Mouse (Mus musculus) neural tube, embryonic 14.5 days (tissue): Measurements from ENCODE around the gene Tcf12. TPM values are rescaled to one million over a fixed set of nuclear protein-coding genes. Genes with fewer than 3 reads are reported as not detected.

Experiments
- ATAC-seq: fragments of 200-750 bp; cut with Nextera tagmentation; 2 replicates; pipeline ENCODE4 v1.8.0; 2017; ENCODE audit warnings: low read depth, mild to moderate bottlenecking, moderate TSS enrichment, moderate library complexity
- H3K27ac ChIP-seq: fragments of 300-500 bp; sonication (generic); 2 replicates; pipeline ENCODE4 v1.5.1; 2014; ENCODE audit warnings: low read depth, mild to moderate bottlenecking, control low read depth, low read length, moderate library complexity, mixed read lengths
- H3K27me3 ChIP-seq: fragments of 300-500 bp; sonication (generic); 2 replicates; pipeline ENCODE4 v1.6.1; 2014; ENCODE audit warnings: low read length; ENCODE audit not compliant: control insufficient read depth, insufficient read depth
- H3K36me3 ChIP-seq: fragments of 300-500 bp; sonication (generic); 2 replicates; pipeline ENCODE4 v1.6.1; 2014; ENCODE audit warnings: low read length, mixed read lengths; ENCODE audit not compliant: control insufficient read depth, insufficient read depth
- H3K4me1 ChIP-seq: fragments of 300-500 bp; sonication (generic); 2 replicates; pipeline ENCODE4 v1.6.1; 2014; ENCODE audit warnings: low read length; ENCODE audit not compliant: control insufficient read depth, insufficient read depth
- H3K4me2 ChIP-seq: fragments of 300-500 bp; sonication (generic); 2 replicates; pipeline ENCODE4 v1.6.1; 2014; ENCODE audit warnings: mild to moderate bottlenecking, low read depth, low read length, control low read depth
- H3K4me3 ChIP-seq: fragments of 300-500 bp; sonication (generic); 2 replicates; pipeline ENCODE4 v1.5.1; 2014; ENCODE audit warnings: low read depth, low read length, control low read depth, mixed read lengths
- H3K9ac ChIP-seq: fragments of 300-500 bp; sonication (generic); replicated peaks from 2 replicates; pipeline ENCODE4 v1.6.1; 2014; ENCODE audit warnings: low read depth, mild to moderate bottlenecking, control low read depth, low read length, mixed read lengths
- H3K9me3 ChIP-seq: fragments of 300-500 bp; sonication (generic); 2 replicates; pipeline ENCODE4 v1.6.1; 2016; ENCODE audit warnings: low read length; ENCODE audit not compliant: control insufficient read depth
- WGBS: fragments of 180-500 bp; shearing (Covaris S2); extraction: QIAGEN DNeasy Blood & Tissue Kit; methylation state at CpG from one replicate; pipeline ENCODE4 v1.1.7; 2014; 5-methylcytosine and 5-hydroxymethylcytosine counted together
- polyA plus RNA-seq: library from polyadenylated mRNA; unstranded; fragments of >200 nt; fragmentation: Nextera tagmentation; extraction: Ambion mirVana; gene quantifications from 2 replicates; pipeline ENCODE4 v1.2.1, GENCODE M21; 2014

Gene Tcf12
- polyA plus RNA-seq, 1 experiment from 2014 or later = 74.1 TPM

DNA sequence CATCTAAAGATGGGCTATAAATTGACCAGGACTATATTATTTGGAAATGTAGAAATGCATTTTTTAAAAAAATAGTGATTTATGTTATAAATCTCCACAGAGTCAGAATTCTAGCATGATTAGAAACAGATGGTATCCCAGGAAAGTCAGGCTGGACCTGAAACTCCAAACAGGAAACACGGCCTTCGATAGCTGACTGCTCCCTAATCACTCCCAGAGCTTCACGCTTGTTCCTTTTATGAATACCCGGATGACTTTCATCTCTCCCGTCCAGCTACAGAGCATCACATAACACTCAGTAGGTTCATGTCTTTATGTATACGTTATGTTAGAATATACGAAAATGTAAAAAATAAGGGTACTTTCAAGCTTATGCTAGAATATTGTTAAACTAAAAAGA, 216.4 kb downstream of the Tcf12 start:
- peaks cover 16% of the 10 kb centered on the region; the same call in 1 of the 2 replicates for H3K4me1 ChIP-seq
- no peaks in the 10 kb centered on the region for H3K27me3 ChIP-seq
- no peaks in the 10 kb centered on the region for H3K36me3 ChIP-seq
- H3K27ac ChIP-seq = 0 out of 2 replicates have a peak overlapping the region, but pooled peaks have one; percentile 39
- H3K4me2 ChIP-seq = peak overlapping the region; percentile 50
- peak; percentile 56; the same call in 1 of the 2 replicates for ATAC-seq
- no peak overlapping the region; the same call in 1 of the 2 replicates for H3K9ac ChIP-seq
- no peaks in the 10 kb centered on the region for H3K9me3 ChIP-seq
- 4% methylated on average over 7 of the region's 7 CpGs for WGBS
- peak overlapping the region; percentile 36 for H3K4me3 ChIP-seq

DNA sequence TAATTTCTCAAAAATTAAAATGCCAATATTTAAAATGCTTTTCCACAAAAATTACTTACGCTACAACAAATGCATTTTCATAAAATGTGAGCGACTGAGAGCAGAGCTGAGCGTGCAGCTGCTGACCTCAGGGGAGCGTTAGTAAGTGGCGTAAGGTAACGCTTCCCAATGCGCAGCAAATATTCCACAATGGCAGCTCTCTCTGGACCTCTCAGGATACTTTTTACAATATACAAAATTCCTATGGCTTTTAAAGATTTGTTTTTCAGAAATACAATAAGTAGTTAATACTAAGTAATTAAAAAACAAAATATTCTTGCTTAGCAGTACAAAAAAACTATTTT, 216.8 kb downstream of the Tcf12 start:
- Histone ChIP-seq H3K9ac (peak overlapping the region; percentile 50; the same call in 1 of the 2 replicates), H3K27me3 (no peaks in the 10 kb centered on the region), H3K9me3 (no peaks in the 10 kb centered on the region), H3K36me3 (no peaks in the 10 kb centered on the region), H3K27ac (peak overlapping the region; percentile 73), H3K4me3 (peak overlapping the region; percentile 36), H3K4me1 (peaks cover 16% of the 10 kb centered on the region; the same call in 1 of the 2 replicates), H3K4me2 (peak overlapping the region; percentile 50)
- no peak for ATAC-seq
- 15% methylated on average over 7 of the region's 7 CpGs for WGBS

DNA sequence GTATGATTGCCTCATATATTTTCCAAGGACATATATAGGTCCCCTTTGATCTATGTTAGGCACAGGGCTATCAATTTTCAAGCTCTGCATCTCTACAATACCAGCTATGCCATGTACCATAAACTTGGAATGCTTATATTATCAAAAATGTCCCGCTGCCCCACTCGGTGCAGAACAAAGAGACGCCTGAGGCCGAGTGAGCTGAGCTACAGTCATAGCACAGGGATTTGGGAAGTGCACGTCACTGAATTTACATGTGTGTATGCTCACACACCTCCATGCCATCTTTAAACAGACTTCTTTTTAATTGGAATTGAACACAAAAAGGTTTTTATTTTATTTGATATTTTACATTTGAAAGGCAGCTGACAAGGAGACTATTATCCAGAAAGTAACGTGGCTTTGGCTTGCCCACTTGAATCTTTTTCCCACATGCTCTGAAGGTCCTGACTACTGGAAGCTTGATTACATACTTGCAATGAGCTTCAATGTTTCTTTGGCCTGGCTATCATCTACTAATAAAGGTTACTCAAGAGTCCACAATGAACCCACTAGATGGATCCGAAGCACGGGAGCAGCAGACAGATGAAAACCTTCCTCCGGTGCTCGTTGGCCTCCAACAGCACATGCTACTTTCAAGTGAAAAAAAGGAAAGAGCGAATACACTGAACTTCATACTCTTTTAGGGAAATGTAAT, 217.3 kb downstream of the Tcf12 start:
- Histone ChIP-seq H3K9me3 (no peaks in the 10 kb centered on the region), H3K4me2 (peak overlapping the region; percentile 50), H3K27ac (peak overlapping the region; percentile 73), H3K4me1 (peaks cover 16% of the 10 kb centered on the region; the same call in 1 of the 2 replicates), H3K4me3 (peak overlapping the region; percentile 36), H3K9ac (peak overlapping the region; percentile 50), H3K27me3 (no peaks in the 10 kb centered on the region), H3K36me3 (no peaks in the 10 kb centered on the region)
- 8% methylated on average over 11 of the region's 11 CpGs for WGBS
- peak; percentile 65; the same call in 1 of the 2 replicates for ATAC-seq

DNA sequence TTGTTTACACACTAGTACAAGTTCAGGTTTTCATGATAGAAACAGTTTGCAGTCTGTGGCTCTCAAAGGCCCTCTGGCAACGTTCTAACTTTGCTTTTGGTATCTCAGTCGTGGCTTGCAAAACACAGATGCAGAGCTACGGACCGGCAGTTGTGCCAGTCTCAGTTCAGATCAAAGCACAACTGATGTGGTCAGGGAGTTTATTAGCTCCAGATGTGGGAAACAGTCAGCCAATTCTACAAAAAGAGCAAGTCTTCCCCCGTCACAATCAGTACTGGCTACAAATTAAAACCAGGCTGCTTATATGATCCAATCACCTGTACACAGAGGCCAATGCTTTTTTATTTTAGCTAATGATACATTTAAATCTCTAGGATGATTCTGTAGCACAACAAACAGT, 223.2 kb downstream of the Tcf12 start:
- no peak for ATAC-seq
- no peaks in the 10 kb centered on the region for H3K9me3 ChIP-seq
- no peak overlapping the region for H3K4me3 ChIP-seq
- no peak overlapping the region for H3K27ac ChIP-seq
- H3K36me3 ChIP-seq = peaks cover 2% of the 10 kb centered on the region; the same call in 1 of the 2 replicates
- no peaks in the 10 kb centered on the region for H3K27me3 ChIP-seq
- 11% methylated on average over 5 of the region's 5 CpGs for WGBS
- H3K4me2 ChIP-seq = no peak overlapping the region
- H3K4me1 ChIP-seq = peaks cover 8% of the 10 kb centered on the region; the same call in 1 of the 2 replicates
- no peak overlapping the region for H3K9ac ChIP-seq

DNA sequence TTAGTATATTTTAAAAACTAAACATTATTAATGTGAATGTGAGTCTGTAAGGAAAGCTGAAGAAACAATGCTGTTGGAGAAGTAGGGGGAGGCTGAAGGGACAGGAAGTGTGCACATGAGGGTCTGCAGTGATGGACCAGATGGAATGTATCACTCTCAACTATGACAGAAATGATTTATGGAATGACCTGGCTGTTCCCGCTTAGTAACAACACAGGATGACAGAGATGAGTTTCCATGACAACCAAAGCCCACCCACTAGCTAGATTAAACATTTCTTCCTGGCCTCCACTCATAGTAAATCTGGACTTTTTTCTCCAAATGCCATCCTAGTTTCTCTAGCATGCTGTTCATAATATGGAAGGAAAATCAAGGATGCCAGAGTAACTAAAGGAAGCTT, 231.0 kb downstream of the Tcf12 start:
- Histone ChIP-seq H3K27me3 (no peaks in the 10 kb centered on the region), H3K4me2 (no peak overlapping the region), H3K9ac (no peak overlapping the region), H3K4me1 (peaks cover 17% of the 10 kb centered on the region; the same call in 1 of the 2 replicates), H3K9me3 (no peaks in the 10 kb centered on the region), H3K36me3 (peaks cover 10% of the 10 kb centered on the region), H3K4me3 (no peak overlapping the region), H3K27ac (no peak overlapping the region)
- WGBS = 7% methylated on average over 1 of the region's 1 CpGs
- ATAC-seq = no peak

DNA sequence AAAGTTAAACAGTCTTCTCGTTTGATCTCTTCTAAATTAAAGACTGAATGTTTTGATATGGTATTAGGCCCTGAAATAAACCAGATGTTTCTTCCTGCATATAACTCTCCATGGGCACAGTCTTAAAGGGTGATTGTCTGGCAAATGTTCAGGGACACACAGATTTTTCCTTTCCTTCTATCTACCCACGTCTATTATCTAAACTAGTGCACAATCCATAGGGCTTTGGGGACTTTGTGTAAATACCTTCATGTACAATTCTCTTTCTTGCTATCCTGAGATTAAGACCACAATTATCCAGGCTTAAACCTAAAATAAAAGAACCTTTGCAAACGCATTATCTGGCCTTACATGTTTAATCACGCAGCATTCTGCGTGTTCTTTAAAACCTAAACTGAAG, 231.7 kb downstream of the Tcf12 start:
- no peak overlapping the region for H3K9ac ChIP-seq
- no peaks in the 10 kb centered on the region for H3K9me3 ChIP-seq
- H3K4me1 ChIP-seq = peaks cover 17% of the 10 kb centered on the region; the same call in 1 of the 2 replicates
- WGBS = 19% methylated on average over 5 of the region's 5 CpGs
- H3K36me3 ChIP-seq = peaks cover 10% of the 10 kb centered on the region
- H3K4me2 ChIP-seq = no peak overlapping the region
- H3K4me3 ChIP-seq = no peak overlapping the region
- H3K27ac ChIP-seq = peak overlapping the region; percentile 72; the same call in 1 of the 2 replicates
- ATAC-seq = peak; percentile 56; the same call in 1 of the 2 replicates
- no peaks in the 10 kb centered on the region for H3K27me3 ChIP-seq

DNA sequence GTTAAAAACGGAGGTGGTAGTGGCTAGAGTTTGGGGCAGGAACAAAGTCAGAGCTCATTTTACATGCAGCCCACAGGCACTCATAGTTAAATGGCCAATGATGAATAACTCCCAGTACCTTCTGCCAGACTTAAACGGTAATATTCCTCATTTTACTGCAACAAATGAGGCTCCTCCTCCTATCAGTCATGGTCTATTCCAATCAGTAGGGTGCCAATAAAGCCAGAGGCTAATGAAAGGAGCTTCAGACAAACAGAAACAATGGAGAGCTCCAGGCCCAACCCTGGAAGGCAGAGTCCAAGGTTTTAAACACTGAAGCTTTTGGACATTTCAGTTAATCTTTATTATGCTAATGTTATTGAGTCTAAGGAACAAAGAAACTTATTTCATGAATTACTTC, 232.3 kb downstream of the Tcf12 start:
- Histone ChIP-seq H3K27ac (peak overlapping the region; percentile 50; the same call in 1 of the 2 replicates), H3K36me3 (peaks cover 10% of the 10 kb centered on the region), H3K9me3 (no peaks in the 10 kb centered on the region), H3K4me2 (no peak overlapping the region), H3K9ac (no peak overlapping the region), H3K4me1 (peaks cover 17% of the 10 kb centered on the region; the same call in 1 of the 2 replicates), H3K27me3 (no peaks in the 10 kb centered on the region), H3K4me3 (no peak overlapping the region)
- 6% methylated on average over 2 of the region's 2 CpGs for WGBS
- ATAC-seq = peak; percentile 83; the same call in 1 of the 2 replicates

DNA sequence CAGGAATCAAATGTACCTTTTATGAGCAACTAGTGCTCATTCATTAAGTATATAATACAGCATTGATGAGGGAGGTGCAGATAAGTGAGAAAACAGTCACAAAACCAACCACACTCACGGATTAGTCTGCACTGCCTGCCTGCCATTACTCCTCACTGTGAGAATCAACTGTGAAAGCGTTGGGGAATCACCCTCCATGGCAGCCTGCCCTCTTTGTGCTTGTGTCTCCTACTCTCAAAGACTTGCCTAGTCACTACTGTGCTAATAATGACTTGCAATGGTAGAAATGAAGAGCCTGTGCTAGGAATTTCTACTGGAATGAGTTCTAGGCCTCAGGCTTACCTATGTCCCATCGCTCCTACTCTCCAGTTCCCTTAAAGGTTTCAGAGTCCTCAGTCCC, 233.8 kb downstream of the Tcf12 start:
- H3K27ac ChIP-seq = peak overlapping the region; percentile 7; the same call in 1 of the 2 replicates
- no peak overlapping the region for H3K4me3 ChIP-seq
- H3K4me2 ChIP-seq = no peak overlapping the region
- no peak for ATAC-seq
- H3K9ac ChIP-seq = no peak overlapping the region
- peaks cover 17% of the 10 kb centered on the region; the same call in 1 of the 2 replicates for H3K4me1 ChIP-seq
- H3K9me3 ChIP-seq = no peaks in the 10 kb centered on the region
- peaks cover 3% of the 10 kb centered on the region for H3K36me3 ChIP-seq
- WGBS = 69% methylated on average over 3 of the region's 3 CpGs
- H3K27me3 ChIP-seq = no peaks in the 10 kb centered on the region

DNA sequence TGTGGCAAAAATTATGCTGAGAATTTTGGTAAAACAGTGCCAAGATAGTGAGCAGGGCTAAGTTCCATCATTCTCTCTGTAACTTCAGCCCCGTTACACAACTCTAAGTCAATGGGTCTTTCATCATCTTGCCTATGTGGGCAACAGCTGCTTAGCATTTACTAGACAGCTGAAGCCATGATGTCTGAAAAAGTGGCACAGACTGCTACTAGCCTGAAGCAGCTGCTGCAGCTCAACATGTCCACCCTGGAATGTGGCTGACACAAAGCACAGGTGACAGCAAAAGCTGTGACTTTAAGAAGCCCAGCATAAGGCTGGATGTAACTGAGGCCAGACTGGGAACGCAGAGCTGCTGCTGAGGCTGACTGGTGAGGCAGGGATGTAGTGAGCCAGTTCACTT, 236.9 kb downstream of the Tcf12 start:
- Histone ChIP-seq H3K36me3 (peaks cover 2% of the 10 kb centered on the region), H3K4me3 (no peak overlapping the region), H3K9me3 (no peaks in the 10 kb centered on the region), H3K27ac (no peak overlapping the region), H3K4me1 (peaks cover 7% of the 10 kb centered on the region; the same call in 1 of the 2 replicates), H3K27me3 (no peaks in the 10 kb centered on the region), H3K9ac (no peak overlapping the region), H3K4me2 (no peak overlapping the region)
- 77% methylated on average over 2 of the region's 2 CpGs for WGBS
- no peak for ATAC-seq
